Mouse (Mus musculus) lung, adult 2 months (tissue): ENCODE results near the gene Jrkl.

ENCODE experiments used
- CTCF ChIP-seq: fragments of 200-500 bp; IDR thresholded peaks from 2 replicates; pipeline ENCODE4 v1.5.1; 2011; ENCODE audit warnings: mild to moderate bottlenecking, low read length, control low read depth; ENCODE audit not compliant: insufficient read depth
- POLR2A ChIP-seq: fragments of 200-500 bp; IDR thresholded peaks from 2 replicates; pipeline ENCODE4 v1.6.1; 2011; ENCODE audit warnings: low read depth, mild to moderate bottlenecking, control low read depth, low read length, borderline replicate concordance; ENCODE audit errors: extremely low read depth

DNA sequence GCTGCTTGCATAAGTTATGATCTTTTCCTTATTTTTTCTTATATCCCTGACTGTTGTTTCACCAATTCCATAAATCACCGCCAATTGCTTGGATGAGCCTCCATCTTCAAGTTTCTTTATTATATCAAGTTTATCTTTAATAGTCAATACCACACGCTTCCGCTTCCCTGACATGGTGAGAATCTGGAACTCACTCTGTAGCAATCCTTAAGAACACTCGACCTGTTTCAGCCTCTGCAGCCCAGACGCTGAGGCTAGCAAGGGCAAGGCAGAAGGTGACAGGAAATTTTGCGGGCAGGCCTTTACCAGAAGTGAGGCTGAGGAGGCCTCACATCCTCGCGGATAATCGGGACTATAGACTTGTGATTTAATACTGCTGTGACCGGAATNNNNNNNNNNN is at the start of gene Jrkl:
- TF ChIP-seq POLR2A (peak; percentile 16; the same call in 1 of the 2 replicates), CTCF (no peak)
